Mouse (Mus musculus): ENCODE data around the gene Evpl.

The Evpl gene

DNA sequence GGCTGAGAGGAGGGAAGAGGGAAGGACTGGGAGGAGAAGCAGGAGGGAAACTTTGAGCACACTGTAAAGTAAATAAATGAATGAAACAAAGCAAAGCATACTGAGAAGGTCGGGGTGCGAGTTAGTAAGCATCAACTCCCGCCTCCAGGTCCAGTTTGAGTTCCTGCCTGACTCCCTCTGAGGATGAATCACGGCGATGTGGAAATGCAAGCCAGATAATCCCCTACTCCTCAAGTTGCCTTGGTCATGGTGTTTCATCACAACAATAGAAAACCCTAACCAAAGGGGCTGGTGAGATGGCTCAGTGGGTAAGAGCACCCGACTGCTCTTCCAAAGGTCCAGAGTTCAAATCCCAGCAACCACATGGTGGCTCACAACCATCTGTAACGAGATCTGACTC lies 61.9 kb downstream of the Evpl start:
- no peak for DNase-seq (ENCODE audit: extremely low spot score, low read depth, low spot score)

DNA sequence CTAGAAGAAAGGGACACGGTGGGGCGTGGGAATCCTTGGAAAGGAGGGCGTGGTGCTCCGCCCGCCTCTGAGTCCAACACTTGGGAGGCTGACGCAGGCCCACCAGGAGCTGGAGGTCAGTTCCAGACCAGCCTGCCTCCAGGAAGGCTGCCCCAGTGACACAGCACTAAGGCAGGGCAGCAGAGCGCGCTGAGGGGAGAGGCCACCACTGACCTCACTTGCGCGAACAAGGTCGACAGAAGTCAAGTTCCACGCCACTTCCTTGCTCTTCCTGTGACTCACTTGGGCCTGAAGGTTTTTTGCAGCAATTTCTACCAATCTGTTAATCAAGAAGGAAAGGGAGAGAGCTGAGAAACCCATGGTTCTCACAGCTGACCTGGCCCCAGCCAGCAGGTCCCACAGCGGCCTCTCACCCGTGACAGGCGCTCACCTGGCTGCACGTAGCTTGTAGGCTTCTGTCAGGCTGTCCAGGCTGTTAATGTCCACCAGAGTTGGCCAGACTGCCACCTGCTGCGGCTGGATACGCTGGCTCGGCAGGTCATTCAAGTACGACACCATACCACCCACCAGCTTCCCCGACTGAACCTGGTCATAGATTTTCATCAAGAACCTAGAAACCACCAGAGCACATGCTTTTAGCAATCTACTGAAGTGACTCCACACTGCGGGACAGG lies 63.0 kb downstream of the Evpl start:
- DNase-seq (ENCODE audit: extremely low spot score, low read depth, low spot score) = no peak

DNA sequence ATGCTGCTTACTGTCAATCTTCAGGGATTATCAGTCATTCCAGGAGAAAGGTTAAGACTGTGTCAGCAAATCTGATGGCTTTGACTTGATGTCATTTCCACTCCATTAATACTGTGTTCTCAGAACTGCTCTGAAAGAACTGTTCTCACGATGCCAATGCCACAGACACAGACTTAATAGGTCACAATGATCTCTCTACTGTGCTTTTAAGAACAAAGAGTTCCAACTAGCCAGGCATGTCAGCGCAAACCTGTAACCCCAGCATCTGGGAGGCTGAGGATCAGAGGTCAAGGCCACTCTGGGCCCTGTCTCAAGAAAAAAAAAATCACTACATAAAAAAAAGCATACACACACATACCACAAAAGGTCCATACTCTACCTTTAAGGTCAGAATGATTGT lies 65.9 kb downstream of the Evpl start:
- DNase-seq (ENCODE audit: extremely low spot score, low read depth, low spot score) = no peak
